Mouse (Mus musculus) retina, postnatal 7 days (tissue): ENCODE results near the gene E030030I06Rik.
"Not testable (repeated sequence)": the region's sequence is repeated elsewhere in the genome, so short reads cannot be mapped to it uniquely, and the experiment has no call there.

Source experiments
- DNase-seq: peaks from one replicate; pipeline ENCODE4 v3.0.0-alpha.2; 2012; ENCODE audit warnings: low read depth, low spot score

Gene E030030I06Rik

DNA sequence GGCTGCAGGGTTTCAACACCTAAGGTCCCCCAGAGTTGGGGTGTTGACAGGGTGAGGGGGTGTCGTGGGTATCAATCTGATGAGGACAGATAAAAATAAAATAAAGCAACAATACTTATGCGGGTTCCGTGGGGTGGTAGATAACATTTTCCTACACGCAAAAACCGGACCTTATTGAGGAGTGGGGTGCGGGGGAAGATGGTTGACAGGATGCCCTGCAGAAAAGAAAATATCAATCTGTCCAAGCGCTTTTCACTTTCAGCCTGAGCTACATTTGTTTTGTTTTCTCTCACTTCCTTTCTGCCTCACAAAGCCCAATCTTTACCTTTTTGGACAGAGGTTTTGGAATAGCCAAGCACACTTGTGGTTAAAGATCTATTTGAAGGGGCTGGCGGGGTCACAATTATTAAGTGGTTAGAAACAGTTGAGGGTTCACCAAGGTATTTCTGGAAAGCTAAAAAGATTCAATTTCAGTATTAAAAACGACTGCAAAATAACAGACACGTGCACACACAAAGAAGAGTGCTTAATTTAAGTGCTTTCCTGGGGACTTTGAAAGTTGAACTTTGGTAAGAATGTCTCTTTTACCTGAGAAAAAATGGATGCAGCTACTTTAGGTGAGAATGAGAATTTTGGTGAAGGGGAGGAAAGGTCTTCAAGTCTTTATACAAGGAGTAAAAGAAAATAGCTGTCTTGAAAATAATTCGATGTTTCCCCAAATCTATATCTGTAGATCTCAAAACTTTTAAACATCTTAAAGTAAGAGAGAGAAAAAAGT, 3.0 kb upstream of the E030030I06Rik start:
- not testable (repeated sequence) for DNase-seq

DNA sequence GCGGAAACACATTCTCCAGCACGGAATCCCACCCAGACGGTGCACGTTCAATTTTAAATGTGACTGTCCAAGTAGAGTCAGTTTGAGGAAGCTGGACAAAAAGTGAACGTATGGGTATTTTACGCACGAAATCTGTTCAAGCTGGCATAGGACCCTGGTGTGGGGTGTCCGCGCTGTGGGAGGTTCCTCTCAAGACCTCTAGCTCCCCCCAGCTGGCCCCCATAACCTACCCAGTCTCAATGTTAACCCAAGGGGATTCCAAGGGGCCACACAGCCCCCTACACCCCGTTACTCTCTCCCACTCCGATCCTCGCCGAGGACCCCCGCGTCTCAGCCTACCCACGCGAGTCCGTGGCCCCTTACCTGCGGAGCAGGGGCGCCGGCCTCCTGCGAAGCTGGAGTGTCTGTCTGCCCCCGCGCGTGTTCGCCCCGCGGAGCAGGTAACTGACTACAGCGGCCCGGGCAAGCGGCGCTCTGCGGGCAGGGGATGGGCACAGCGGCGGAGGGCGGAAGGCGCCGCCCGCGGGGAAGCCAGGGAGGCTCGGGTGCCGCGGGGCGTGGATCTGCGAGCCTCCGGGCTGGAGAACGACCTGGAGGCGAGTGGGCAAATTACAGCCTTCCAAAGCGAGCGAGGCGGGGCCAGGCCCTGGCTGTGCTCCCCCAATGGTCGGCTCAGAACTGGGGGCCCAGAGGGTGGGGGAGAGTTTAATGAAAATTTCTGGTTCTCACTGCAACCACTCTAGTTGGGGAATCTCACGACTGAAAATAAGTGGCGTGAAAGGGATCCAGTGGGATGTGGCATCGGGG, 2.2 kb upstream of the E030030I06Rik start:
- DNase-seq, result not testable (repeated sequence)

DNA sequence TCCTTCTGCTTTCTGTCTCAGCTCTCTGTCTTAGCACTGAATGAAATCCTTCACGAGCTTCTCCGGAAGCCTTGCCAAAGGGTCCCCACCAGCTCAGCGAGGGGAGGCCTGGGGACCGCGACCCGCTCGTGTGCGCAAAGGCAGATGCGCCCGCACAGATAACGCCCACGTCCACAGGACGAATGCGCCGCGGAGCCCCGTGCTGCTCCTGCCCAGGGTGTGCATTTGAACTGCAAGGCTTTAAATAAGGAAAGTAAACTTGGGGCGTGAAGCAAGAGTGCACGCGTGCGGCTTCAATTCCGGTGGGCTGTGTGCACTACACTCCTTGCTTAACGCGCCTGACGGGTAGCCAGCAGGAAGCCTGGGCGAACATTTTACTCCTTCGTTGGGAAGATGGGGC, 1.5 kb upstream of the E030030I06Rik start:
- DNase-seq, result no peak

DNA sequence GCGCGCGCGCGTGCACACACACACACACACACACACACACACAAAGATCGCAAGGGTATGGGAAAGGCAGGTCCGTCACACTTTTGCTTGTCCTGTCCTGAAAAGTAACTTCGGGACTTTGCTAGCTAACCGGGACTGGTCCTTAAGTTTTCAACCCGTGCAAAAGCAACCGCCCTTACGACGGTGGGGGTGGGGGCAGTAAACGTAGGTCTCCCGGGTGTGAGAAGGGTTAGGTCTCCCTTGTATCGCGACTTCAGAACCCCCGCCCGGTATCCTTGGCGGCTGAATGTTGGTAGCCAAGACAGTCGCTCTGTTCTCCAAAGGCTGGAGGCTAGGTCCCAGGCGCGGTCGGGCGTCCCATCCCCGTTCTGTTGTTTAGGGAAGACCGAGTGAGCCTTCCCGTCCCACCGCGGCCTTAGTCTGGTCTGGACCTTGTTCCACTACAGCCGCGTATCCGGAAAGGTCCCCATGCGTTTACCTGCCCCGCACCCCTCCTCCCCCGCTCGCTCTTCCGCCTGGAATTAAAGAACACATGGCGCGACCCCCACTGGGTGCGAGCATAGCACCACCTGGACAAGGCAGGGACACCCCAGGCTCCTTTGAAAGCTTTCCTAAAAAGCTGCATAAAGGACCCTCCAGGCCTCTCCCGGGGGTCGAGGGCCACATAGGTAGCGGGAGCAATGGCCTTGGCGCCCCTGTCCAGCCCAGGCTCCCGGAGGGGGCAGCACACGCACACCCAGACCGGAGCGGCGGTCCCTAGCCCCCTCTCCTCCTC, 808 bp upstream of the E030030I06Rik start:
- no peak for DNase-seq

DNA sequence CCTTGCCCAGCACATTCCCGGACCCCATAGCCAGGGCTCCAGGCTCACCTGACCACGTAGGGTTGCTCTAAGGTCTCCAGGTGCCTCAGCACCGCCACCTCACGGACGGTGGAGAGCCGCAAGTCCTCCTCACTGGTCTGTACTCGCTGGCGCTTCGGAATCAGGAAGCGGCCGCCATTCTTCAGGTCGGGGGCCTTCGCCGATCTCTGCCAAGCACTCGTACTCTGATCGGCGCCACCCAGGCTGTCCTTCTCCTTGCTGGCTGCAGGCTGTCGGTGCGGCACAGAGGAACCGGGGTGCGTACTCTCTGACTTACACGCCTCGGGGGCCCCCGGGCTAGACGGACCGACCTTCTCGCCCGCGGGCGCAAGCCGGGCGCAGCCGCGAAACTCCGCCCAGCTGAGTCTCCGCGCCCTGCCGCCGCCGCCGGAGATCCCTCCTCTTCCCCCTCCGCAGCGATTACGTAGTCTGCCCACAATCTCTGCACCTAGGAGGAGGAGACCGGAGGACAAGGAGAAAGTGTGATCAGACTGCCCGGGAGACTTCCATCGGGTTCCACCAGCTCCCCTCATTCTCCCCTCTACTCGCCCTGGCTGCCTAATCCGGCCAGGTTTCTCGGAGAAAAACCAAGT, 513 bp downstream of the E030030I06Rik start:
- no peak for DNase-seq

DNA sequence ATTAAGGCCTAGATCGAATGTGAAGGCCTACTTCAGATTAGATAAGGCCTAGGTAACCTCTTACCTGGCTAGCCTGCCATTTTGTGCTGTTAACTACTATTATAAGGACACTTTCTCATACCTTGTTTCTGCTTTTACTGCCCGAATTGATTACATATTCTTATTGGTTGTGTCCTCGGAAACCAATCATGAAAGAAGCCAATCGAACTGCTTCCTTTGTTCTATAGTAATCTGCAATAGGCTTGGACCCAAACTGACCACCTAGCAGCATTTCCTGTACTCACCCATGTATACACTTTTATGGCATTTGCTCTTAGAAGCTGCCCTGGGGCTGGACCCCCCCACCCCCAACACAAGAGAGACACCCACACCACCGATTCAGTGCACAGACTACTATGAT, 6.1 kb downstream of the E030030I06Rik start:
- DNase-seq, result no peak

DNA sequence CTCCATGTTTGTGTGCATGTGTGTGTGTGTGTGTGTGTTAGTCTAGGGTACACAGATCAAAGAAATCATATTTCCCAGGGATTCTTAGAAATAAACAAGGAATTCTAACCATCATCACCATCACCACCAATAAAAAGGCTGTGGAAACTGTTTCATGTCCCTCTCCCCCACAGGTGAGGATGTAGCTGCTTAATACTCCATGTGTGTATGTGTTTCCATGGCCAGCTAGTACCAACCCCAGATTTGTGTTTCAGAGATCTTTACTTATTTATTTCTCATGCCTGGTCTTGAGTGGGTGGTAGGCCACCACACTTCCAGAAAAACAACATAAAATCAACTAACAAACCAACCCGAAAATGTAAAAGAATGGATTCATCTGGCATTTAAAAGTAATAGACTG, 6.9 kb downstream of the E030030I06Rik start:
- not testable (repeated sequence) for DNase-seq

DNA sequence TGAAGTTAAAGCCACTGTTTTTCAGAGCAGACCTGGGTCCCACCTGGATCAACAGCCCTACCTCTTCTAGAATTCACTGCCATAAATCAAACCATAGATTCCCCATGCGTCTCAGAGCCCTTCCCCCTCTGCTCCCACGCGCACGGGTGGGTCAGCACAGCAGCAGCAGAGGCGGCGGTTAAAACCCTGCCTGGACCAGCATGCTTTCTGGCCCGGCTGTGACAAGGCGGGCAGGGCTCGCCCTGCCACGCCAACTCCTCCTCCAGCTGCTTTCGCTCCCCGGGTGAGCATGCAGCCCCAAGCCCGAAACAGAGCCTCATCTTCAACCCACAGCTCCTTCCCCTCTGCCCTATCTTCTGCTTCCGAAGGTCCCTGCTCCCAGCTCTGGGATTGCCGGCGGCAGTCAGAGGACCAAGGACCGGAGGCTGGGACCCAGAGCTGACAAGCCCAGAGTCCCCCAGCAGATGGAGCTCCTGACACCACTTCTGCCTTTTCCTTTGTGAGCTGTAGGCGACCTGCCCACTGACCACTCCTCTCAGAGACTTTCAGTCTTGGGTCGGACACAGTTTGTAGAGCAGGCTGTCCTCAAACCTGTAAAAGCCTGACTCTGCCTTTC, 8.3 kb downstream of the E030030I06Rik start:
- DNase-seq, result no peak

DNA sequence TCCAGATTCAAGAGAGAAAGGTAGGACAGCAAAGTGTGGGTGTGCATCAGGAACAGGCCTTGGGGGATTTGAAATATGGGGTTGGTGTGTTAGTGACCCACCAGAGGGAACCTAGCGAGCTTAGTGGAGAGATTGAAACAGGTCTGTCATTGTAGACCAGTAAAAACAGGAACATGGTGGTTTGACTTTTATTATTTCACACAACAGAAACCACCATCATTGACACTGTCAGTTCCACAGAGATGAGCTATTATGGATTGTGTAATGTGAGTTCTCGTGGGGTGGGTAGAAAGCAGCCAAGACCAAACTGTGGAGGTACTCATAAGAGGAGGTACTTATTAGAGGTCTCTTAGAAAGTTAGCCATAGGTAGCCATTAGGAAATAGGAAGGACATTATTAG, 74.5 kb downstream of the E030030I06Rik start:
- no peak for DNase-seq

DNA sequence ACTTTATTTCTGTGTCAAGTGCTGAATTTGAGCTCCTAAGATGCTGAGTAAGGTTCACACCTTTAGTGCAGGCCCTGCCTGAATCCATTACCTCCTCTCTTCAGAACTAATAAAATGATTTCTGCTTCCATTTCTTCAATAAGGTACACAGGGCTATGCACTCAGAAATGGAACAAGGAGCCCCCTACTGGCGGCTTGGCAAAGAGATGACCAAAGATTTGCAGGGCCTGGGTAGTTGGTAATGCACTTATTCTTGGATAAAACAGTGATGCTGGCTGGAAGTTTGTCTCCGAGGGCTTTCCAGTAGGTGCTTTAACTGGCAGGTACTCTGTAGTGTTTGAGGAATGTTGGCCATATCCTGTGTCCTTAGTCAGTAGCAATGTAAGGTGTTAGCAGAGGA, 76.3 kb downstream of the E030030I06Rik start:
- DNase-seq, result no peak

DNA sequence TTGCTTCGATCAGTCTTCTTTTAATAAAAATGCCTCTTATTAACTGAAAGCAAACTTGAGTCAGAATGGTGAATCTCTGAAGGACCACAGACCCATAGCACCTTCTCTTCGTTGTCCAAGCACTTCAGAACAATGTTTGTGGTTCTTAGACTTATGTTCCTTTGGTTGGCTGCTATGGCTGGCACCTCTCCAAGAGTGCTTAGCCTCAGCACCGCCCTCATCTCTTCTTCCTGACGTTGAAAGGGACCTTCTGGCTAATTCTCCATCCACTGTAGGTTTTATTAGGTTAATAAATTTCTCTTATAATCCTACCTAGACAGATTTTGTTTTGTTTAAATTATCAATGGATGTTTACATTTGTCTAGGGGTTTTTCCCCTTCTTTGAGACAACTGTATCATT, 78.5 kb downstream of the E030030I06Rik start:
- DNase-seq, result no peak

DNA sequence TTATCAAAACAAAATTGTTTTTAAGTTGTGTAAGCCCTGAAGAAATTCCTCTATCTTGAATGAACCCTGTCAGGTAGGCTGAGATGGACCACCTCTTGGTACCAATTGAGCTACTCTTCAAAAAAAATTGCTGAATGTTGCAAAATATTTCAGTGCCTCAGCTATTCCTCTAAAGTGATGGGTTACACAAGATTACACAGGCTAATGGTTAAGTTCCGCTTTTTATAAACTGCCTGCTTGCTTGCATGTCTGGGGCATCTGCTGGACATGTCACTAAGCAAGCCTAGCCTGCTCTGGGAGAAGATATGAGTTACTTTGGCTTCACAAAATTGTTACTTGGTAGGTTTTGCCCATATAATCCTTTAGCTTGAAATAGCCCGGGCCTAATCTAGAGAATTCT, 78.9 kb downstream of the E030030I06Rik start:
- no peak for DNase-seq

DNA sequence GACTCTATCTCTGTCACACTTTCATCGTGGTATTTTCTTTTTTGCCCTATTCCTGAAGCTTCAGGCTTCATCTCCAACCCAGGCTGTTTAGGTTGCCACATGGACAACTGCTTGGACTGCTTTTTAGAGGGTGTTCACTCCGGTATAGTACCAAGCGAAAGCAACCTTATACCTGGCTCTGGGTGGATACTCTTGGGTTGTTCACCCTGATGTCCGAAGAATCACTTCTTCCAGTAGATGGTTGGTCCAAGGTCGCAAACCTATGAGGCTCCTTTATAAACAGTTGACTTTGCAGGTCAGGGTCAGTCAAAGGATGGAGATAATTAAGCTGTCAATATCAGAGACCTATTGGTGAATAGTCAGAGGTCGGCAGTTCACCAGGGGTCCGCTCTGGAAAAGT, 81.1 kb downstream of the E030030I06Rik start, which contains the start of gene 4930444G20Rik:
Gene 4930444G20Rik, minus strand, starts transcription at position 101 of the 400 bp plus-strand sequence.
- not testable (repeated sequence) for DNase-seq
